Mouse (Mus musculus): ENCODE results near the gene Cmtm5. TPM values are rescaled to one million over a fixed set of nuclear protein-coding genes. Genes with fewer than 3 reads are reported as not detected.

Cmtm5 gene
- polyA plus RNA-seq, 1 experiment: 0.14 TPM

DNA sequence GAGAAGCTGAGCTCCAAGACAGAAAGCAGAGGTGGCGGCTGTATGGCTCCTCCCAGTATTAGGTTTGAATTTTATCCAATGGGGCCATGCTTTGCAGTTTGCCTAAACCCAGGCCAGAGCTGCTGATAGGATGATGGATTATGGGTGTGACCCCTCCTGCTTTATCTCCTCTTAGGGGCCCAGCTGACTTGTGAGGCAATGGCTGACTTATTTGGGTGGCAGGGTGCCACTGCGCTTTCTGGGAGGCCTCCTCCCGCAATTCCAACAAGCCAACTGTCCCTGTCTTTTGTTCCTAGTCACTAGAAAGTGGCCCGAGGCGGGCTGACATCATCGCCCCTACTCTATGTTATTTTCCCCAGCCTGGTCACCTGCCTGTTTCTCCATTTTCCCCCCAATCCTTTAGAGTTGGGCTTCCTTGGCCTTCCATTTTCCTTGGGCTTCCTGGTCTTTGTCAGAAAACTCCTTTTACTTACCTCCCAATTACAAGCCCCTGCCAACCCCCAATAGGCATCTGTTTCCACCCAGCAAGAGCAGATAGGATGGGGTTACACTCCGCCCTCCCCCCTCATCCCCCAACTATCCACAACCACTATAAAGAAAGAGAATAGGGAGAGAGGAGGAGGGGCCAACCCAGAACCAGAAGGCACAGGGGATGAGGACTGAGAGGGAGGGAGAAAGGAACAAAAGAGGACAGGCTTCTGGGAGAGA is 11.3 kb upstream of the Cmtm5 start:
- Histone ChIP-seq H3K4me1 (ENCODE audit: control insufficient read depth, insufficient read depth, insufficient read length) (no peaks in the 10 kb centered on the region; the same call in 1 of the 2 replicates), H3K27ac (ENCODE audit: insufficient read depth, low read length) (no peak overlapping the region), H3K27me3 (ENCODE audit: control insufficient read depth, insufficient read depth, low read length) (peaks cover 14% of the 10 kb centered on the region), H3K4me3 (ENCODE audit: extremely low read depth, insufficient read depth, insufficient read length) (no peak overlapping the region), H3K36me3 (ENCODE audit: control insufficient read depth, insufficient read depth, low read length) (no peaks in the 10 kb centered on the region)
- no peak for DNase-seq (ENCODE audit: low read depth in 1 of 2, low spot score in 2 of 2)
- TF ChIP-seq POLR2A (IDR thresholded peaks at IDR 0.05; ENCODE audit: low read depth, low read length): no peak
- no peak for TF ChIP-seq CTCF (IDR thresholded peaks at IDR 0.05; ENCODE audit: extremely low read depth, insufficient read depth, insufficient read length, insufficient replicate concordance)
- 86% methylated on average over 7 of the region's 7 CpGs for WGBS

DNA sequence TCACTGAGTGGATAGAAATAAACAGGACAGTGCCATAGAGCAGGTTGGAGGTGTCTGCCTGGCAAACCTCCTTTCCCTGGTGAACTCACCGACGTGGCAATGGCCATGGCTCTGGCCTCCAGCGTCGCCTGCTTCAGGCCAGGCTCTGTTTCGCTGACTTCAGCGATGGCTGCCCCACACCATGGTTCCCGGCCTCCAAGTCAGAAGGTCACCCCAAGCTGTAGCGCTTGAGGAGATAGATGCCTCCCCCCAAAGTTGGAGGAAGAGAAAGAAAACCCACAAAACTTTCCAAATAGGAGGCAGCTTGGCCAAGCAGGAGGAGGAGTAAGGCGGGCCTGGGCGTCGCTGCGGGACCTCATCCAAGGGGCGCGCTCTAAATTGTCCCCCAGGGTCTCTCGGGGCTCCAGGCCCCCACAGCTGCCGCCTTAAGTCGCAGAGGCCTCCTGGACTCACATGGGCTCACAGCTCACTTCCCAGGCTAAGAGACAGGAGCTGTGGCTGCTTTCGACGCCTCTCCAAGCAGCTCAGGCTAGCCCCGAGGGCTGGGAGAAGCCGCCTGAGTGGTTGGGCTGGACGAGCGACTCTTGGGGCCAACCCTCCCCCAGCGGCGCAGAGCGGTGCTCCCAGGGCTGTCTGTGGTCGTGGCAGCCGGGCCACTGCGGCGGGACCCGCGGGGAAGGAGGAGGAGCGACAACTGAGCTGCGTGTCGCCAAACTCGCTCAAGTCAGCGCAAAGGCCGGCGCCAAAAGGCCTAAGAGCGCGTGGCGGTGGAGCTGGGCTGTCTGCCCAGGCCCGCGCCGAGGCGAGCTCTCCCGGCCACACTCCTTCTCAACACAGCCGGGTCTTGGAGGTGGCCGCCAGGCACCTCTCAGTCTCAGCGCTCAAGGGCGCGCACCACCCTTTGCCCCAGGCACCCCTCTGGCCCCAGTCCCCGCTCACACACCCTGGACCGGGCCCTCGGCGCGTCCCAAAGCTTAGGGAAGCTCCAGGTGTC is 10.4 kb upstream of the Cmtm5 start, which contains the start of gene Efs:
Gene Efs, minus strand, starts transcription at position 778 of the 994 bp plus-strand sequence.
- peak within 1 kb of the TSS; percentile 21; the same call in 1 of the 2 replicates for H3K4me3 ChIP-seq (ENCODE audit: extremely low read depth, insufficient read depth, insufficient read length)
- peaks cover 16% of the 10 kb centered on the region for H3K27me3 ChIP-seq (ENCODE audit: control insufficient read depth, insufficient read depth, low read length)
- 15% methylated on average over 52 of the region's 57 CpGs for WGBS
- H3K4me1 ChIP-seq (ENCODE audit: control insufficient read depth, insufficient read depth, insufficient read length): no peaks in the 10 kb centered on the region; the same call in 1 of the 2 replicates
- H3K27ac ChIP-seq (ENCODE audit: insufficient read depth, low read length): peak within 1 kb of the TSS; percentile 31; the same call in 1 of the 2 replicates
- DNase-seq (ENCODE audit: low read depth in 1 of 2, low spot score in 2 of 2): no peak
- TF ChIP-seq POLR2A (IDR thresholded peaks at IDR 0.05; ENCODE audit: low read depth, low read length) (no peak), CTCF (IDR thresholded peaks at IDR 0.05; ENCODE audit: extremely low read depth, insufficient read depth, insufficient read length, insufficient replicate concordance) (no peak)
- H3K36me3 ChIP-seq (ENCODE audit: control insufficient read depth, insufficient read depth, low read length): no peaks in the 10 kb centered on the region

- no peak overlapping the region for H3K27ac ChIP-seq (ENCODE audit: insufficient read depth, low read length)
- H3K4me1 ChIP-seq (ENCODE audit: control insufficient read depth, insufficient read depth, insufficient read length): no peaks in the 10 kb centered on the region; the same call in 1 of the 2 replicates
- peaks cover 16% of the 10 kb centered on the region for H3K27me3 ChIP-seq (ENCODE audit: control insufficient read depth, insufficient read depth, low read length)
- H3K36me3 ChIP-seq (ENCODE audit: control insufficient read depth, insufficient read depth, low read length): no peaks in the 10 kb centered on the region
- no peak for TF ChIP-seq CTCF (IDR thresholded peaks at IDR 0.05; ENCODE audit: extremely low read depth, insufficient read depth, insufficient read length, insufficient replicate concordance)
- TF ChIP-seq POLR2A (IDR thresholded peaks at IDR 0.05; ENCODE audit: low read depth, low read length): no peak
- peak overlapping the region; percentile 21; the same call in 1 of the 2 replicates for H3K4me3 ChIP-seq (ENCODE audit: extremely low read depth, insufficient read depth, insufficient read length)
- DNase-seq (ENCODE audit: low read depth in 1 of 2, low spot score in 2 of 2): no peak
- 3% methylated on average over 52 of the region's 58 CpGs for WGBS
These were observed 9.5 kb upstream of the Cmtm5 start for GRCm38 (mm10) chr14:54926401-54927158.

- no peak overlapping the region for H3K4me3 ChIP-seq (ENCODE audit: extremely low read depth, insufficient read depth, insufficient read length)
- 47% methylated on average over 7 of the region's 7 CpGs for WGBS
- no peaks in the 10 kb centered on the region for H3K36me3 ChIP-seq (ENCODE audit: control insufficient read depth, insufficient read depth, low read length)
- no peak for DNase-seq (ENCODE audit: low read depth in 1 of 2, low spot score in 2 of 2)
- TF ChIP-seq CTCF (IDR thresholded peaks at IDR 0.05; ENCODE audit: extremely low read depth, insufficient read depth, insufficient read length, insufficient replicate concordance) (no peak), POLR2A (IDR thresholded peaks at IDR 0.05; ENCODE audit: low read depth, low read length) (no peak)
- H3K4me1 ChIP-seq (ENCODE audit: control insufficient read depth, insufficient read depth, insufficient read length): no peaks in the 10 kb centered on the region; the same call in 1 of the 2 replicates
- no peak overlapping the region for H3K27ac ChIP-seq (ENCODE audit: insufficient read depth, low read length)
- H3K27me3 ChIP-seq (ENCODE audit: control insufficient read depth, insufficient read depth, low read length): peaks cover 16% of the 10 kb centered on the region
These were observed 8.8 kb upstream of the Cmtm5 start for GRCm38 (mm10) chr14:54927296-54927695.

DNA sequence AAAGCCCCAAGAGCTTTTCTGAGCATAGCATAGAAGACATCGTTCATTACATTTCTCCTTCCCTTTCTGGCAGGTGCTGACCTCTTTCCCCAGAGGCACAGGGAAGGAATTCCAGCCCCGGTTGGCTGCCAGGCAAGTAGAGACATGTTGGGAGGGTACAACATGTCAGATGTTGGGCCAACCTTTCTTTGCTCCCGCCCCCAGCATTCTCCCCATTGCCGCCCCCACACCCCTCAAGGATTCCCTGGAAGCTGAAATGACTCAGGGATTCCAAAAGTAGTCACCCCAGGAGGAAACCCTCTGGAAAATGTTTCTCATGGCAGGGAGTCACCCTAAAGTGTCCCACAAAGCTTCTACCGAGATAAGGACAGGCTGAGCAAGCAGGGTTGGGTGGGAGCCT is 6.3 kb upstream of the Cmtm5 start:
- no peak for DNase-seq (ENCODE audit: low read depth in 1 of 2, low spot score in 2 of 2)
- 84% methylated on average over 5 of the region's 5 CpGs for WGBS
- Histone ChIP-seq H3K4me1 (ENCODE audit: control insufficient read depth, insufficient read depth, insufficient read length) (no peaks in the 10 kb centered on the region; the same call in 1 of the 2 replicates), H3K36me3 (ENCODE audit: control insufficient read depth, insufficient read depth, low read length) (no peaks in the 10 kb centered on the region), H3K27me3 (ENCODE audit: control insufficient read depth, insufficient read depth, low read length) (peaks cover 15% of the 10 kb centered on the region), H3K4me3 (ENCODE audit: extremely low read depth, insufficient read depth, insufficient read length) (no peak overlapping the region), H3K27ac (ENCODE audit: insufficient read depth, low read length) (no peak overlapping the region)
- no peak for TF ChIP-seq POLR2A (IDR thresholded peaks at IDR 0.05; ENCODE audit: low read depth, low read length)
- no peak for TF ChIP-seq CTCF (IDR thresholded peaks at IDR 0.05; ENCODE audit: extremely low read depth, insufficient read depth, insufficient read length, insufficient replicate concordance)

DNA sequence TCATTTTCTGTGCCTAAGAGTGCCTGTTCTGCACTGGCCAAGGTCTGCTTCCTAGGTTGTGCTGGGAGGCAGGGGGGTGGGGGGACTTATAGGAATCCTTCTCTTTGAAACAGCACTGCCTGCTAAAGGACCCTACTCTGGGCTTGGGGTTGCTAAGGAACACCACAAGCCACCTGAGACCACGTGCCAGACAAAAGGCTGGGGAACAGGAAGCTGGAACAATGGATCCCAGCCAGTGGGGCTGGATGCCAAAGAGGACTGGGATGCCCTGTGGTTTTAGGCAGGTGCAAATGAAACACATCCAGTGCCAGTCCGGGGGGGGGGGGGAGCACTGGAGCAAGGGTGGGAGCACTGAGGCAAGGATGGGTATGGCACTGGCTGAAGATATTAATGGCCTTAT is 5.6 kb upstream of the Cmtm5 start:
- H3K4me1 ChIP-seq (ENCODE audit: control insufficient read depth, insufficient read depth, insufficient read length): no peaks in the 10 kb centered on the region; the same call in 1 of the 2 replicates
- 25% methylated on average over 2 of the region's 2 CpGs for WGBS

More for the DNA sequence above, 5.6 kb upstream of the Cmtm5 start:
- peaks cover 13% of the 10 kb centered on the region for H3K27me3 ChIP-seq (ENCODE audit: control insufficient read depth, insufficient read depth, low read length)
- H3K36me3 ChIP-seq (ENCODE audit: control insufficient read depth, insufficient read depth, low read length): no peaks in the 10 kb centered on the region
- no peak overlapping the region for H3K4me3 ChIP-seq (ENCODE audit: extremely low read depth, insufficient read depth, insufficient read length)
- no peak overlapping the region for H3K27ac ChIP-seq (ENCODE audit: insufficient read depth, low read length)
- TF ChIP-seq POLR2A (IDR thresholded peaks at IDR 0.05; ENCODE audit: low read depth, low read length) (no peak), CTCF (IDR thresholded peaks at IDR 0.05; ENCODE audit: extremely low read depth, insufficient read depth, insufficient read length, insufficient replicate concordance) (no peak)
- no peak for DNase-seq (ENCODE audit: low read depth in 1 of 2, low spot score in 2 of 2)

Measured in spleen, adult 2 months (tissue).